Mouse (Mus musculus): Measurements from ENCODE around the gene Cryga. TPM values are rescaled to one million over a fixed set of nuclear protein-coding genes. Genes with fewer than 3 reads are reported as not detected.

The Cryga gene
- polyA plus RNA-seq (2014; fragmentation: Illumina TruSeq; extraction: RNeasy Lipid Tissue Mini Kit (QIAGEN cat#74804); ENCODE audit: insufficient read depth, low read depth, low replicate concordance), result not detected

GRCm38 (mm10) chr1:65103273-65103672 is at the start of gene Cryga:
Gene Cryga (minus strand): TSS chr1:65103373.

GRCm38 (mm10) chr1:65122574-65123372 is 19.6 kb upstream of the Cryga start, which contains the start of gene D630023F18Rik:
Gene D630023F18Rik (minus strand): TSS chr1:65123214.

DNA sequence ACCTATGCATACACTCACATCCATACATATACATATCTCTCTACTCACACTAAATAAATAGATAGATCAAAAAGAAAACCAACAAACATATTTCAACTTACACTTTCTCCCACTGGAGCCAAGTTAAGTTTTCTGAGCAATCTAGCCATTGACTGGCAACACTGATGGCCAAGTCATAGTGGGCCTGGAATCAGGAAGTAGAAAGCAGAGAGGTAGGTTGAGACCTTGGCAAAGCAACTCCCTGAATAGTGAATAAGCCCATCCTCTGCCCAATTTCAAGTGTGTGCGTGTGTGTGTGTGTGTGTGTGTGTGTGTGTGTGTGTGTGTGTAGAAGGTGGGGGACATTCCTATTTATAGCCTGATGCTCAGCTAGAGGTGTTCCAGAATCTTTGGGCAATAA is 16.3 kb upstream of the Cryga start, which contains the start of gene Gm28845:
TSS of gene Gm28845 (minus strand) at position 121 of the 400 bp plus-strand sequence.

GRCm38 (mm10) chr1:65082188-65082587 is 21.0 kb downstream of the Cryga start, which contains the start of gene Crygb:
Gene Crygb (minus strand): TSS chr1:65082288.

DNA sequence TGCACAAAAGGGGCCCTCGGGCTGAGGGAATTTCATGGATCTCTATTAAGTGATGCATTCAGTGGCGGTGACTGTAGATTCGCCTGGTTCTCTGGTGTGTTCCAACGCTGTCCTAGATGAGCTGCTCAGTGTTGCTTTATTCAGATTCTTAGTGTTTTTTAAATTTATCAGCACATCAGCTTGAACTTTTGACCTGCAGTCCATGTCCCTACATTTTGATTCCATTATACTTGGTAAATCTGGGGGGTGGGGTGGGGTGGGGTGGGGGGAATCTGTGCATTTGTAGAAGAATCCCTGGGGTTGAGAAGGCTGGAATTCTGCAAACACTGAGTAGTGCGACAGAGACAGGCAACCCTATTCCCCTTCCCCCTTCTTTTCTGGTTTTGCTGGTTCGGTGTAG is 29.6 kb downstream of the Cryga start, which contains the start of gene Crygc:
TSS of gene Crygc (minus strand) at position 101 of the 400 bp plus-strand sequence.

DNA sequence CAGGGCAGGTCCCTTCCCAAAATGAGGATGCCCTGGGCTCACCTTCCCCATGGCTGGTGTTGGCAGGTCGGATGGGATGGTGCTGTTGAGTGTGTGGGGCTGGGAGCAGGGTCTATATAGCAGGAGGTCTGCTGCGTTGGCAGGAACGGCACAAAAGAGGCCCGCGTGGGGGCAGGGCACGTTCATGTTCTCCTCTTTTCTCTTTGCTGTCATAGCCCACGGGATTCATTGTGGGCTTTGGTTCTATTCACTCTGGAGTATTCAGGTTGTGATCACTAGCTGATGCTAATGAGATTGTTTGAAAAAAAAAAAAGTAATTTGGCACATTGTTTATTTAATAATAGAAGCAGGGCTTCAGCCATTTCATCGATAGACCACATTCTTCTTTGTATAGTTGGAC is 39.8 kb downstream of the Cryga start, which contains the start of gene Crygd:
TSS of gene Crygd (minus strand) at position 101 of the 400 bp plus-strand sequence.

GRCm38 (mm10) chr1:65050952-65051351 is 52.2 kb downstream of the Cryga start, which contains the start of gene Cryge:
Gene Cryge (minus strand): TSS chr1:65051149.

Other genes with a start within 250 kb of the Cryga start
- 4.0 TPM for gene Plekhm3, start 146.5 kb downstream of the Cryga start, polyA plus RNA-seq (2014; fragmentation: Illumina TruSeq; extraction: RNeasy Lipid Tissue Mini Kit (QIAGEN cat#74804); ENCODE audit: insufficient read depth, low read depth, low replicate concordance)
- gene Akr1cl, start 70.6 kb downstream of the Cryga start, polyA plus RNA-seq (2014; fragmentation: Illumina TruSeq; extraction: RNeasy Lipid Tissue Mini Kit (QIAGEN cat#74804); ENCODE audit: insufficient read depth, low read depth, low replicate concordance), result 0.28 TPM
- gene Cryge, start 52.2 kb downstream of the Cryga start, polyA plus RNA-seq (2014; fragmentation: Illumina TruSeq; extraction: RNeasy Lipid Tissue Mini Kit (QIAGEN cat#74804); ENCODE audit: insufficient read depth, low read depth, low replicate concordance), result not detected
- gene Crygd, start 39.9 kb downstream of the Cryga start, polyA plus RNA-seq (2014; fragmentation: Illumina TruSeq; extraction: RNeasy Lipid Tissue Mini Kit (QIAGEN cat#74804); ENCODE audit: insufficient read depth, low read depth, low replicate concordance), result not detected
- not detected for gene Crygc, start 29.7 kb downstream of the Cryga start, polyA plus RNA-seq (2014; fragmentation: Illumina TruSeq; extraction: RNeasy Lipid Tissue Mini Kit (QIAGEN cat#74804); ENCODE audit: insufficient read depth, low read depth, low replicate concordance)
- gene Crygb, start 21.1 kb downstream of the Cryga start, polyA plus RNA-seq (2014; fragmentation: Illumina TruSeq; extraction: RNeasy Lipid Tissue Mini Kit (QIAGEN cat#74804); ENCODE audit: insufficient read depth, low read depth, low replicate concordance), result not detected
- gene Gm28845, start 16.2 kb upstream of the Cryga start, polyA plus RNA-seq (2014; fragmentation: Illumina TruSeq; extraction: RNeasy Lipid Tissue Mini Kit (QIAGEN cat#74804); ENCODE audit: insufficient read depth, low read depth, low replicate concordance), result not detected
- not detected for gene D630023F18Rik, start 19.8 kb upstream of the Cryga start, polyA plus RNA-seq (2014; fragmentation: Illumina TruSeq; extraction: RNeasy Lipid Tissue Mini Kit (QIAGEN cat#74804); ENCODE audit: insufficient read depth, low read depth, low replicate concordance)
- 67.8 TPM for gene Idh1, start 83.1 kb upstream of the Cryga start, polyA plus RNA-seq (2014; fragmentation: Illumina TruSeq; extraction: RNeasy Lipid Tissue Mini Kit (QIAGEN cat#74804); ENCODE audit: insufficient read depth, low read depth, low replicate concordance)
- gene Pikfyve, start 83.3 kb upstream of the Cryga start, polyA plus RNA-seq (2014; fragmentation: Illumina TruSeq; extraction: RNeasy Lipid Tissue Mini Kit (QIAGEN cat#74804); ENCODE audit: insufficient read depth, low read depth, low replicate concordance), result 4.4 TPM
- not detected for gene Pth2r, start 178.7 kb upstream of the Cryga start, polyA plus RNA-seq (2014; fragmentation: Illumina TruSeq; extraction: RNeasy Lipid Tissue Mini Kit (QIAGEN cat#74804); ENCODE audit: insufficient read depth, low read depth, low replicate concordance)

Measured in lung, adult 10 weeks (tissue).